Mouse (Mus musculus) CH12.LX (cell line): Measurements from ENCODE around the gene Gm49354. TPM values are rescaled to one million over a fixed set of nuclear protein-coding genes. Genes with fewer than 3 reads are reported as not detected.

Experiments used
- DNase-seq: peaks from one replicate; pipeline ENCODE4 v3.0.0-alpha.2; 2013; ENCODE audit errors: extremely low read depth
- H3K27ac ChIP-seq: 2 replicates; pipeline ENCODE4 v1.5.1; 2012; ENCODE audit warnings: low read depth, mild to moderate bottlenecking, control low read depth, moderate library complexity; ENCODE audit not compliant: insufficient read depth
- H3K27me3 ChIP-seq: replicated peaks from 2 replicates; pipeline ENCODE3; 2012; ENCODE audit warnings: inconsistent platforms
- H3K36me3 ChIP-seq, 2 experiments: replicated peaks in 1 of 2; 2 replicates each; pipeline versions ENCODE3 to v1.6.1; 2012; ENCODE audit warnings: inconsistent platforms in 1 of 2, low read length in 1 of 2, mild to moderate bottlenecking in 1 of 2, mixed read lengths in 1 of 2, moderate library complexity in 1 of 2; ENCODE audit not compliant: control insufficient read depth in 1 of 2, insufficient read depth in 1 of 2
- H3K4me1 ChIP-seq, 2 experiments: 2 replicates each; pipeline ENCODE4 v1.6.1; 2012; ENCODE audit warnings: inconsistent platforms in 1 of 2, moderate library complexity in 1 of 2; ENCODE audit not compliant: insufficient read depth in 2 of 2, control insufficient read depth in 1 of 2
- H3K4me2 ChIP-seq: 2 replicates; pipeline ENCODE4 v1.6.1; 2012; ENCODE audit warnings: low read depth, mild to moderate bottlenecking, control low read depth; ENCODE audit not compliant: poor library complexity, insufficient read depth, severe bottlenecking
- H3K4me3 ChIP-seq, 3 experiments: fragments of 150-350 bp in 1 of 3; sonication (generic) in 1 of 3; replicated peaks in 1 of 3; 2 replicates each; pipeline versions ENCODE3 to v1.5.1; 2011 to 2012; ENCODE audit warnings: low read depth in 2 of 3, low read length in 2 of 3, mild to moderate bottlenecking in 2 of 3, moderate library complexity in 2 of 3, control low read depth in 1 of 3, improper control_type of control experiment in 1 of 3, inconsistent platforms in 1 of 3, mixed read lengths in 1 of 3; ENCODE audit not compliant: poor library complexity in 1 of 3
- H3K79me2 ChIP-seq: replicated peaks from 2 replicates; pipeline ENCODE4 v1.6.1; 2012; ENCODE audit warnings: mild to moderate bottlenecking, moderate library complexity; ENCODE audit not compliant: control insufficient read depth, poor library complexity, insufficient read depth, severe bottlenecking; ENCODE audit errors: extremely low read depth
- H3K9ac ChIP-seq: 2 replicates; pipeline ENCODE4 v1.6.1; 2012; ENCODE audit warnings: low read depth, mild to moderate bottlenecking, control low read depth, moderate library complexity; ENCODE audit not compliant: insufficient read depth
- H3K9me3 ChIP-seq: replicated peaks from 2 replicates; pipeline ENCODE3; 2012; ENCODE audit warnings: low read length, inconsistent platforms, mixed read lengths
- CHD1 ChIP-seq: IDR thresholded peaks from 2 replicates; pipeline ENCODE4 v1.6.1; 2012; ENCODE audit warnings: low read depth, low read length, improper control_type of control experiment, inconsistent platforms
- EP300 ChIP-seq: IDR thresholded peaks from 2 replicates; pipeline ENCODE4 v1.6.1; 2011; ENCODE audit warnings: low read length, improper control_type of control experiment
- JUN ChIP-seq: IDR thresholded peaks from 2 replicates; pipeline ENCODE4 v1.6.1; 2011; ENCODE audit warnings: low read depth, mild to moderate bottlenecking, low read length, improper control_type of control experiment, moderate library complexity; ENCODE audit not compliant: insufficient read depth
- JUND ChIP-seq: conservative IDR thresholded peaks from 2 replicates; pipeline ENCODE4 v1.6.1; 2011; ENCODE audit warnings: low read depth, low read length, improper control_type of control experiment
- MEF2A ChIP-seq: IDR thresholded peaks from 2 replicates; pipeline ENCODE4 v1.6.1; 2014; ENCODE audit warnings: low read depth, mild to moderate bottlenecking, inconsistent platforms, low read length, improper control_type of control experiment, borderline replicate concordance
- POLR2A ChIP-seq: IDR thresholded peaks from 2 replicates; pipeline ENCODE4 v1.6.1; 2011; ENCODE audit warnings: low read depth, mild to moderate bottlenecking, improper control_type of control experiment, low read length
- POLR2AphosphoS2 ChIP-seq: IDR thresholded peaks from 2 replicates; pipeline ENCODE4 v1.6.1; 2011; ENCODE audit warnings: low read depth, low read length, improper control_type of control experiment
- TBP ChIP-seq: conservative IDR thresholded peaks from 2 replicates; pipeline ENCODE4 v1.6.1; 2011; ENCODE audit warnings: low read depth, low read length, improper control_type of control experiment
- TCF12 ChIP-seq: IDR thresholded peaks from 2 replicates; pipeline ENCODE4 v1.6.1; 2014; ENCODE audit warnings: low read depth, mild to moderate bottlenecking, inconsistent platforms, low read length, improper control_type of control experiment
- ZKSCAN1 ChIP-seq: IDR thresholded peaks from 2 replicates; pipeline ENCODE4 v1.6.1; 2012; ENCODE audit warnings: low read depth, inconsistent platforms, low read length, improper control_type of control experiment, borderline replicate concordance
- ZNF384 ChIP-seq: IDR thresholded peaks from 2 replicates; pipeline ENCODE4 v1.6.1; 2012; ENCODE audit warnings: low read depth, low read length, improper control_type of control experiment, inconsistent platforms
- dilution Hi-C: fragments of 300-500 bp; cut with MboI; formaldehyde crosslinking; loops from 2 replicates; pipeline ENCODE4 v1.14.3; 2020; ENCODE audit warnings: low sequenced_read_pairs; ENCODE audit not compliant: extremely low pct_unique_long_range_greater_than_20kb, extremely low pct_ligation_motif_present
- in situ Hi-C: fragments of 300-500 bp; cut with MboI; formaldehyde crosslinking; loops from 3 replicates; pipeline ENCODE4 v1.14.3; 2019; ENCODE audit warnings: low sequenced_read_pairs, low pct_ligation_motif_present, low pct_unique_long_range_greater_than_20kb, mixed read lengths
- polyA plus RNA-seq: library from polyadenylated mRNA; unstranded; fragments of >175 nt; gene quantifications from 2 replicates; pipeline ENCODE4 v1.2.1, GENCODE M21; 2012; ENCODE audit warnings: low read depth; ENCODE audit not compliant: insufficient read length
- total RNA-seq, 2 experiments: library from RNA; depleted of rRNA; stranded (reverse); fragments of 300-350 nt in 1 of 2; fragments of >200 nt in 1 of 2; gene quantifications; 2 replicates each; pipeline ENCODE4 v1.2.3; 2012 to 2014

Gm49354 gene
- total and polyA plus RNA-seq, 3 experiments, result not detected

- Histone ChIP-seq H3K79me2 (no peaks in the 10 kb centered on the region), H3K27ac (no peak overlapping the region), H3K4me3 (no peak overlapping the region), H3K4me2 (no peak overlapping the region)
- in situ Hi-C loops, result no loop called here
- no peak for DNase-seq
- dilution Hi-C loops, result no loop called here
- TF ChIP-seq TCF12 (no peak), EP300 (no peak), JUN (no peak), ZNF384 (no peak), ZKSCAN1 (no peak), CHD1 (no peak)
- TF ChIP-seq, all 38 proteins: peak for 0
- H3K27me3 ChIP-seq, result no peaks in the 10 kb centered on the region
- peaks cover 0 to 10% of the 10 kb centered on the region in 2 experiments; a peak in 1 of 4 replicates for H3K4me1 ChIP-seq
- no peaks in the 10 kb centered on the region for H3K9me3 ChIP-seq
- peaks cover 53 to 76% of the 10 kb centered on the region in 2 experiments for H3K36me3 ChIP-seq
- H3K9ac ChIP-seq, result no peak overlapping the region
Measured at GRCm38 (mm10) chr13:59775168-59775567, 6.9 kb downstream of the Gm49354 start.

GRCm38 (mm10) chr13:59771257-59771656 lies 10.8 kb downstream of the Gm49354 start:
- Histone ChIP-seq H3K79me2 (peaks cover 27% of the 10 kb centered on the region), H3K4me2 (0 out of 2 replicates have a peak overlapping the region, but pooled peaks have one; percentile 82), H3K27me3 (no peaks in the 10 kb centered on the region)
- TF ChIP-seq EP300, result no peak
- TF ChIP-seq POLR2A, result no peak
- TF ChIP-seq TBP, result no peak
- TF ChIP-seq JUND, result no peak
- no peak for TF ChIP-seq MEF2A
- TF ChIP-seq, all 38 proteins: peak for 0
- in situ Hi-C loops, result no loop called here
- peaks cover 24 to 55% of the 10 kb centered on the region in 2 experiments for H3K36me3 ChIP-seq
- H3K9ac ChIP-seq, result peak overlapping the region; percentile 93; the same call in 1 of the 2 replicates
- peaks cover 9 to 32% of the 10 kb centered on the region in 2 experiments; a peak in 3 of 4 replicates for H3K4me1 ChIP-seq
- H3K9me3 ChIP-seq, result no peaks in the 10 kb centered on the region
- no peak overlapping the region for H3K4me3 ChIP-seq
- DNase-seq, result no peak
- H3K27ac ChIP-seq, result no peak overlapping the region
- dilution Hi-C loops, result no loop called here

GRCm38 (mm10) chr13:59770847-59771246 lies 11.2 kb downstream of the Gm49354 start:
- TF ChIP-seq EP300, result 0 out of 2 replicates have a peak, but pooled peaks have one; percentile 2
- no peak for TF ChIP-seq POLR2AphosphoS2
- TF ChIP-seq, all 38 proteins: peak for 1
- in situ Hi-C loops, result no loop called here
- peaks cover 22 to 54% of the 10 kb centered on the region in 2 experiments for H3K36me3 ChIP-seq
- DNase-seq, result no peak
- H3K4me2 ChIP-seq, result peak overlapping the region; percentile 82; the same call in 1 of the 2 replicates
- H3K9ac ChIP-seq, result peak overlapping the region; percentile 93
- H3K4me3 ChIP-seq, result peak overlapping the region in 2 of 3 experiments; percentile 94 to 99
- no peaks in the 10 kb centered on the region for H3K9me3 ChIP-seq
- H3K4me1 ChIP-seq, result peaks cover 9 to 32% of the 10 kb centered on the region in 2 experiments; a peak in 3 of 4 replicates
- dilution Hi-C loops, result no loop called here
- peaks cover 27% of the 10 kb centered on the region for H3K79me2 ChIP-seq
- no peak overlapping the region for H3K27ac ChIP-seq
- no peaks in the 10 kb centered on the region for H3K27me3 ChIP-seq
